Comparison of ENCODE assay signal across 12 mouse cellular contexts in genomic region chr8:70467229-70467725, GRCm38 (mm10). TPM values are rescaled to one million over a fixed set of nuclear protein-coding genes. Genes with fewer than 3 reads are reported as not detected.
A peak's percentile ranks its signal among the peaks of the same experiment; 100 is the strongest.
DNase-seq lines count a peak whose midpoint lies in the region; ATAC-seq lines count a peak whose summit lies in the region.
"Had no signal": no experiment of that assay in that cellular context is flagged by ENCODE, and none has a peak within 500 bp of the region (broad histone marks: within the 10 kb centered on the region; RNA-seq: fewer than 3 reads in every experiment).

No protein-coding gene starts in this region.

- no peaks in the 10 kb centered on the region for H3K36me3 ChIP-seq in kidney, embryonic 16.5 days (ENCODE audit: insufficient read depth, low read length)
- 0 out of 2 replicates have a peak, but pooled peaks cover 9% of the 10 kb centered on the region for H3K36me3 ChIP-seq in kidney, embryonic 15.5 days
- H3K36me3 ChIP-seq in embryonic facial prominence, embryonic 12.5 days: peaks cover 11% of the 10 kb centered on the region; the same call in 1 of the 2 replicates
- H3K36me3 ChIP-seq in heart, embryonic 10.5 days: peaks cover 11% of the 10 kb centered on the region; the same call in 1 of the 2 replicates
- H3K36me3 ChIP-seq in liver, embryonic 13.5 days: peaks cover 12% of the 10 kb centered on the region

- no peak overlapping the region for H3K27ac ChIP-seq in kidney, embryonic 16.5 days (ENCODE audit: low read length)
- H3K27ac ChIP-seq in kidney, embryonic 15.5 days: no peak overlapping the region
- peak overlapping the region; percentile 12; the same call in 1 of the 2 replicates for H3K27ac ChIP-seq in embryonic facial prominence, embryonic 12.5 days
- H3K27ac ChIP-seq in heart, embryonic 10.5 days: peak overlapping the region; percentile 38; the same call in 1 of the 2 replicates
- H3K27ac ChIP-seq in liver, embryonic 13.5 days: no peak overlapping the region
- H3K27ac ChIP-seq: hindbrain, embryonic 14.5 days had no signal

- no peak for ATAC-seq in kidney, embryonic 16.5 days (ENCODE audit: low FRiP score, low TSS enrichment)
- ATAC-seq in kidney, embryonic 15.5 days (replicated peaks; ENCODE audit: low FRiP score): no peak
- no peak for ATAC-seq in embryonic facial prominence, embryonic 12.5 days (ENCODE audit: insufficient number of reproducible peaks, insufficient read depth, low FRiP score, low TSS enrichment)
- ATAC-seq in liver, embryonic 13.5 days (ENCODE audit: low read depth): 0 out of 2 replicates have a peak, but pooled peaks have one; percentile 14

- H3K9ac ChIP-seq in kidney, embryonic 16.5 days (replicated peaks; ENCODE audit: low read length): 0 out of 2 replicates have a peak overlapping the region, but pooled peaks have one; percentile 2
- H3K9ac ChIP-seq in kidney, embryonic 15.5 days: no peak overlapping the region
- H3K9ac ChIP-seq in embryonic facial prominence, embryonic 12.5 days: no peak overlapping the region
- no peak overlapping the region for H3K9ac ChIP-seq in liver, embryonic 13.5 days
- H3K9ac ChIP-seq: hindbrain, embryonic 14.5 days had no signal

- H3K4me2 ChIP-seq in kidney, embryonic 16.5 days (replicated peaks; ENCODE audit: low read depth, low read length): no peak overlapping the region
- H3K4me2 ChIP-seq in kidney, embryonic 15.5 days: no peak overlapping the region
- H3K4me2 ChIP-seq in embryonic facial prominence, embryonic 12.5 days (replicated peaks): no peak overlapping the region
- H3K4me2 ChIP-seq in liver, embryonic 13.5 days: no peak overlapping the region
- H3K4me2 ChIP-seq: hindbrain, embryonic 14.5 days had no signal

- 52% methylated on average over 5 of the region's 5 CpGs for WGBS in kidney, embryonic 16.5 days
- 49% methylated on average over 5 of the region's 5 CpGs for WGBS in kidney, embryonic 15.5 days
- 69% methylated on average over 5 of the region's 5 CpGs for WGBS in embryonic facial prominence, embryonic 12.5 days
- WGBS in heart, embryonic 10.5 days: 73% methylated on average over 5 of the region's 5 CpGs
- WGBS in liver, embryonic 13.5 days (ENCODE audit: insufficient replicate concordance): 69% methylated on average over 5 of the region's 5 CpGs

- H3K4me1 ChIP-seq in kidney, embryonic 16.5 days (ENCODE audit: insufficient read depth, low read length): peaks cover 11% of the 10 kb centered on the region
- peaks cover 30% of the 10 kb centered on the region for H3K4me1 ChIP-seq in kidney, embryonic 15.5 days
- H3K4me1 ChIP-seq in embryonic facial prominence, embryonic 12.5 days: peaks cover 18% of the 10 kb centered on the region
- H3K4me1 ChIP-seq in heart, embryonic 10.5 days: peaks cover 57% of the 10 kb centered on the region
- H3K4me1 ChIP-seq in liver, embryonic 13.5 days (replicated peaks): peaks cover 46% of the 10 kb centered on the region

- no peaks in the 10 kb centered on the region for H3K9me3 ChIP-seq in kidney, embryonic 16.5 days (ENCODE audit: low read length)
- H3K9me3 ChIP-seq in kidney, embryonic 15.5 days (replicated peaks): no peaks in the 10 kb centered on the region
- H3K9me3 ChIP-seq in embryonic facial prominence, embryonic 12.5 days: no peaks in the 10 kb centered on the region
- no peaks in the 10 kb centered on the region for H3K9me3 ChIP-seq in heart, embryonic 10.5 days
- no peaks in the 10 kb centered on the region for H3K9me3 ChIP-seq in liver, embryonic 13.5 days (replicated peaks)

- H3K4me3 ChIP-seq in kidney, embryonic 16.5 days (ENCODE audit: low read length): no peak overlapping the region
- no peak overlapping the region for H3K4me3 ChIP-seq in kidney, embryonic 15.5 days (replicated peaks)
- H3K4me3 ChIP-seq in embryonic facial prominence, embryonic 12.5 days: no peak overlapping the region
- no peak overlapping the region for H3K4me3 ChIP-seq in heart, embryonic 10.5 days
- H3K4me3 ChIP-seq in liver, embryonic 13.5 days (replicated peaks): no peak overlapping the region

- no peak for DNase-seq in heart, embryonic 10.5 days (ENCODE audit: low spot score)
- no peak for DNase-seq in liver, embryonic 13.5 days
- no peak for DNase-seq in layer of hippocampus, adult 8-10 months (ENCODE audit: low spot score in 2 of 2)
- no peak for DNase-seq in layer of hippocampus, postnatal 36 days
- DNase-seq in adrenal gland, adult 8-10 months: no peak
- DNase-seq: lung, adult 2 months; midbrain, embryonic 14.5 days had no signal

- H3K27me3 ChIP-seq in kidney, embryonic 16.5 days (ENCODE audit: insufficient read depth, low read length): no peaks in the 10 kb centered on the region
- no peaks in the 10 kb centered on the region for H3K27me3 ChIP-seq in kidney, embryonic 15.5 days
- no peaks in the 10 kb centered on the region for H3K27me3 ChIP-seq in embryonic facial prominence, embryonic 12.5 days
- H3K27me3 ChIP-seq in heart, embryonic 10.5 days (ENCODE audit: insufficient read depth, poor library complexity, severe bottlenecking): no peaks in the 10 kb centered on the region
- H3K27me3 ChIP-seq in liver, embryonic 13.5 days: no peaks in the 10 kb centered on the region

RNA-seq across cellular contexts. Expression of gene Klhl26, which starts 9.5 kb away (rescaled TPM):
- polyA plus RNA-seq in kidney, embryonic 16.5 days (2015; fragmentation: Nextera tagmentation; extraction: Ambion mirVana): 25.0 and 26.8 TPM in 2 replicates
- 20.0 and 23.5 TPM in 2 replicates for polyA plus RNA-seq in kidney, embryonic 15.5 days (2015; fragmentation: Nextera tagmentation; extraction: Ambion mirVana)
- polyA plus RNA-seq in embryonic facial prominence, embryonic 12.5 days (2016; fragmentation: Nextera tagmentation; extraction: Ambion mirVana): 27.7 and 29.6 TPM in 2 replicates
- polyA plus RNA-seq in heart, embryonic 10.5 days (2016; fragmentation: Nextera tagmentation; extraction: Ambion mirVana): 15.6 and 15.7 TPM in 2 replicates
- 6.7 and 7.0 TPM in 2 replicates for polyA plus RNA-seq in liver, embryonic 13.5 days (2015; fragmentation: Nextera tagmentation; extraction: Ambion mirVana)
- 10 to 100 TPM; 48.4 to 56.6 (median 53.1) TPM for total RNA-seq in layer of hippocampus, adult 8-10 months (2022)
- 10 to 100 TPM; 57.4 to 59.0 TPM for total RNA-seq in layer of hippocampus, postnatal 36 days (2021)
- 10 to 100 TPM; 27.3 to 35.8 (median 30.6) TPM for total RNA-seq in adrenal gland, adult 8-10 months (2022)

RNA-seq across cellular contexts. Expression of gene Tmem59l, which starts 19.9 kb away (rescaled TPM):
- 6.5 and 7.0 TPM in 2 replicates for polyA plus RNA-seq in kidney, embryonic 16.5 days (2015; fragmentation: Nextera tagmentation; extraction: Ambion mirVana)
- 5.9 and 6.0 TPM in 2 replicates for polyA plus RNA-seq in kidney, embryonic 15.5 days (2015; fragmentation: Nextera tagmentation; extraction: Ambion mirVana)
- 27.1 and 29.6 TPM in 2 replicates for polyA plus RNA-seq in embryonic facial prominence, embryonic 12.5 days (2016; fragmentation: Nextera tagmentation; extraction: Ambion mirVana)
- 1.2 and 3.6 TPM in 2 replicates for polyA plus RNA-seq in heart, embryonic 10.5 days (2016; fragmentation: Nextera tagmentation; extraction: Ambion mirVana)
- polyA plus RNA-seq in liver, embryonic 13.5 days (2015; fragmentation: Nextera tagmentation; extraction: Ambion mirVana): 0.14 and 0.33 TPM in 2 replicates
- 100 to 1,000 TPM; 284 to 307 (median 293) TPM for total RNA-seq in layer of hippocampus, adult 8-10 months (2022)
- 100 to 1,000 TPM; 312 to 335 TPM for total RNA-seq in layer of hippocampus, postnatal 36 days (2021)
- 10 to 100 TPM; 27.2 to 44.6 (median 31.0) TPM for total RNA-seq in adrenal gland, adult 8-10 months (2022)
- total RNA-seq: neutrophil, adult 5-6 weeks had no signal

RNA-seq across cellular contexts. Expression of gene Crlf1, which starts 25.7 kb away (rescaled TPM):
- polyA plus RNA-seq in kidney, embryonic 16.5 days (2015; fragmentation: Nextera tagmentation; extraction: Ambion mirVana): 29.3 and 30.7 TPM in 2 replicates
- polyA plus RNA-seq in kidney, embryonic 15.5 days (2015; fragmentation: Nextera tagmentation; extraction: Ambion mirVana): 21.1 and 24.1 TPM in 2 replicates
- 70.1 and 74.4 TPM in 2 replicates for polyA plus RNA-seq in embryonic facial prominence, embryonic 12.5 days (2016; fragmentation: Nextera tagmentation; extraction: Ambion mirVana)
- 1.8 and 3.2 TPM in 2 replicates for polyA plus RNA-seq in heart, embryonic 10.5 days (2016; fragmentation: Nextera tagmentation; extraction: Ambion mirVana)
- polyA plus RNA-seq in liver, embryonic 13.5 days (2015; fragmentation: Nextera tagmentation; extraction: Ambion mirVana): 3.2 and 3.6 TPM in 2 replicates
- 10 to 100 TPM; 20.4 to 31.5 (median 30.1) TPM for total RNA-seq in layer of hippocampus, adult 8-10 months (2022)
- 10 to 100 TPM; 42.9 to 45.2 TPM for total RNA-seq in layer of hippocampus, postnatal 36 days (2021)
- 1 to 10 TPM in 1 of 4 experiments, under 1 TPM in 2, not detected in 1; 0.51 to 1.5 (median 0.59) TPM for total RNA-seq in adrenal gland, adult 8-10 months (2022)
- total RNA-seq: neutrophil, adult 5-6 weeks had no signal

RNA-seq across cellular contexts. Expression of gene Crtc1, which starts 27.9 kb away (rescaled TPM):
- polyA plus RNA-seq in kidney, embryonic 16.5 days (2015; fragmentation: Nextera tagmentation; extraction: Ambion mirVana): 19.9 and 22.3 TPM in 2 replicates
- 17.9 and 21.0 TPM in 2 replicates for polyA plus RNA-seq in kidney, embryonic 15.5 days (2015; fragmentation: Nextera tagmentation; extraction: Ambion mirVana)
- 22.1 and 24.1 TPM in 2 replicates for polyA plus RNA-seq in embryonic facial prominence, embryonic 12.5 days (2016; fragmentation: Nextera tagmentation; extraction: Ambion mirVana)
- polyA plus RNA-seq in heart, embryonic 10.5 days (2016; fragmentation: Nextera tagmentation; extraction: Ambion mirVana): 13.0 and 15.8 TPM in 2 replicates
- polyA plus RNA-seq in liver, embryonic 13.5 days (2015; fragmentation: Nextera tagmentation; extraction: Ambion mirVana): 3.9 and 4.9 TPM in 2 replicates
- total RNA-seq in layer of hippocampus, adult 8-10 months (2022): 100 to 1,000 TPM; 154 to 203 (median 177) TPM
- total RNA-seq in layer of hippocampus, postnatal 36 days (2021): 100 to 1,000 TPM; 181 to 187 TPM
- total RNA-seq in adrenal gland, adult 8-10 months (2022): 10 to 100 TPM; 25.3 to 52.7 (median 36.5) TPM

RNA-seq across cellular contexts. Expression of gene Rex1bd, which starts 39.3 kb away (rescaled TPM):
- 133 and 135 TPM in 2 replicates for polyA plus RNA-seq in kidney, embryonic 16.5 days (2015; fragmentation: Nextera tagmentation; extraction: Ambion mirVana)
- polyA plus RNA-seq in kidney, embryonic 15.5 days (2015; fragmentation: Nextera tagmentation; extraction: Ambion mirVana): 128 and 133 TPM in 2 replicates
- 145 and 146 TPM in 2 replicates for polyA plus RNA-seq in embryonic facial prominence, embryonic 12.5 days (2016; fragmentation: Nextera tagmentation; extraction: Ambion mirVana)
- 127 and 128 TPM in 2 replicates for polyA plus RNA-seq in heart, embryonic 10.5 days (2016; fragmentation: Nextera tagmentation; extraction: Ambion mirVana)
- 81.2 and 82.3 TPM in 2 replicates for polyA plus RNA-seq in liver, embryonic 13.5 days (2015; fragmentation: Nextera tagmentation; extraction: Ambion mirVana)
- 100 to 1,000 TPM in 2 of 4 experiments, 10 to 100 TPM in 2; 86.4 to 104 (median 97.3) TPM for total RNA-seq in layer of hippocampus, adult 8-10 months (2022)
- 100 to 1,000 TPM in 1 of 2 experiments, 10 to 100 TPM in 1; 97.5 to 102 TPM for total RNA-seq in layer of hippocampus, postnatal 36 days (2021)
- 100 to 1,000 TPM; 126 to 165 (median 148) TPM for total RNA-seq in adrenal gland, adult 8-10 months (2022)

Comparison
In these comparisons a context has a peak if more than half of its experiments do, and no peak if none do; other contexts are left out.
1. H3K27ac ChIP-seq: peak in embryonic facial prominence, embryonic 12.5 days (single experiment) and heart, embryonic 10.5 days (single experiment); none in kidney, embryonic 16.5 days (single experiment), kidney, embryonic 15.5 days (single experiment) and liver, embryonic 13.5 days (single experiment).